Mouse (Mus musculus) stomach, postnatal 0 days (tissue): ENCODE measurements at regions not wholly inside any gene's neighbourhood (a gene's known extent, or its start where the extent isn't known, plus 50 kb on each side); places are given as distances from the start of the nearest gene placed in this dataset.

Experiments
- CTCF ChIP-seq: IDR thresholded peaks from 2 replicates; pipeline ENCODE4 v1.5.1; 2016; ENCODE audit warnings: antibody characterized with exemption, low read depth, mild to moderate bottlenecking, moderate library complexity
- EP300 ChIP-seq: optimal IDR thresholded peaks from 2 replicates; pipeline ENCODE3; 2016; ENCODE audit warnings: antibody characterized with exemption

DNA sequence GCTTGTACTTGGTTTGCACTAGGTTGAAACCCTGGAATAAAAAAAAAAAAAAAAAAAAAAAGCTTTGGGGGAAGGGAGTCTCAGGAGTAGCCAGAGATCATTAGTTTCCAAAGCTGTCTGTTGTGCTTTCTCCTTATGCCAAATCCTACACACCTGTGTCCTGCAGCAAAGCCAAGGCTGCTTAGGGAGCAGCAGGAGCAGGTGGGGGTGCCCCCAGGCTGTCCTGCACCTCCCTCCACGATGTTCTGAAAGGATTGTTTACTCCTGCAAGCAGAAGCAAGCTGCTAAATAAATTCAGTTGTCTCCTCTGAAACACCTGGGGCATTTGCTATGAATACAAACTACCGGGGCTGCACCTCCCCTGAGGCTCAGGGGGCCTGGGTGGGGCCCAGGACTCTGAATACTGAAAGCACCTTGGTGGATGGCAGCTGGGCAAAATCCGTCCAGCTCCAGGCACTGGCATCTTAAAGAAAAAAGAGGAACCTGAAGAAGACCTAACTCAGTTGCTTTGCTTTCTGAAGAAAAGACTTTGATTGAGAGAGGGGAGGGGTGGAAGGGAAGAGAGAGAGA is 137.5 kb upstream of the Arl4c start:
- TF ChIP-seq CTCF, result no peak
- no peak for TF ChIP-seq EP300
